Mouse (Mus musculus): ENCODE results near the gene Prkn. TPM values are rescaled to one million over a fixed set of nuclear protein-coding genes. Genes with fewer than 3 reads are reported as not detected.

Gene Prkn
- polyA plus RNA-seq, 1 experiment: 1.3 TPM

- TF ChIP-seq GATA1 (IDR thresholded peaks at IDR 0.05; ENCODE audit: low read length): no peak
Measured at GRCm38 (mm10) chr17:12044222-12044621, 1204.0 kb downstream of the Prkn start.

DNA sequence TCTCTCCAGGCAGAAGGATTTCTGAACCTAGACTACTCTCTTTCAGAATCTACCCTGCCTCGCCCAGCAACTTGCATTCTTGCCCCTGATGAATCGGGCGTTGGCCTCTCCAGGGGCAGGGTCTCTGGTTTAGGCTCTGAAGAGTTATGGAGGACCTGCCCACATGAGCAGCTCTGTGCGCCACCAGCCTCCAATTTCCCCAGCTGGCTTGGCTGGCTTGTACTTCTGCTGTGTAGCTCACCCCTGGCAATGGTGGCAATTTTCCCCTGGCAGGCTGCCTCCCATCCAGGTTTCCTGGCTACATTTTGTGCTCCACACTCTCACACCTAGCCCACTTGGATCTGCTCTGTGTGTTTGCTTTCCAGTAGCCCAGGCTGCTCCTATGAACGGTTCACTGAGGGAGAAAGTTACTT, 1205.7 kb downstream of the Prkn start:
- no peak for TF ChIP-seq GATA1 (IDR thresholded peaks at IDR 0.05; ENCODE audit: low read length)

GRCm38 (mm10) chr17:12047032-12047431, 1206.8 kb downstream of the Prkn start:
- no peak for TF ChIP-seq GATA1 (IDR thresholded peaks at IDR 0.05; ENCODE audit: low read length)

- no peak for TF ChIP-seq GATA1 (IDR thresholded peaks at IDR 0.05; ENCODE audit: low read length)
Measured at GRCm38 (mm10) chr17:12047523-12047922, 1207.3 kb downstream of the Prkn start.

GRCm38 (mm10) chr17:12048695-12049490, 1208.7 kb downstream of the Prkn start:
- TF ChIP-seq GATA1 (IDR thresholded peaks at IDR 0.05; ENCODE audit: low read length): no peak

- no peak for TF ChIP-seq GATA1 (IDR thresholded peaks at IDR 0.05; ENCODE audit: low read length)
Measured at GRCm38 (mm10) chr17:12050261-12050660, 1210.1 kb downstream of the Prkn start.

DNA sequence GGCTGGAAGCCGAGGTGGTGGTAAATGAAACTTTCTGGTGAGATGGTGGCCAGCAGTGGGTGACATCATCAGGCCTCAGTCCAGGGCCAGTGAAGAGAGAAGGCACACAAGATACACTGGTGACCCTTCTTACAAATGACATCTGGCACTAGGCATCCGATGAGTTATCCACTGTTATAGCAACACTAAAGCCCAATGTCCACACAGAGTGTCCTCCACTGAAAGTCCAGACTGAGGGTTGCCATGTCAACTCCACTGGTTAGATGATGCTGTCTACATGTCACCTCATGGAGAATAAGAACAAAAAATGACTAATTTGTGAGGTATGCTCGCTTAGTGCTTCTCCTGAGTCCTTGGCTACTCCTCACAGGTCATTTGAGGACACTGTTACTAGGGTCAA, 1210.8 kb downstream of the Prkn start:
- TF ChIP-seq GATA1 (IDR thresholded peaks at IDR 0.05; ENCODE audit: low read length): no peak

GRCm38 (mm10) chr17:12052651-12053050, 1212.5 kb downstream of the Prkn start:
- no peak for TF ChIP-seq GATA1 (IDR thresholded peaks at IDR 0.05; ENCODE audit: low read length)

GRCm38 (mm10) chr17:12059041-12059440, 1218.9 kb downstream of the Prkn start:
- no peak for TF ChIP-seq GATA1 (IDR thresholded peaks at IDR 0.05; ENCODE audit: low read length)

DNA sequence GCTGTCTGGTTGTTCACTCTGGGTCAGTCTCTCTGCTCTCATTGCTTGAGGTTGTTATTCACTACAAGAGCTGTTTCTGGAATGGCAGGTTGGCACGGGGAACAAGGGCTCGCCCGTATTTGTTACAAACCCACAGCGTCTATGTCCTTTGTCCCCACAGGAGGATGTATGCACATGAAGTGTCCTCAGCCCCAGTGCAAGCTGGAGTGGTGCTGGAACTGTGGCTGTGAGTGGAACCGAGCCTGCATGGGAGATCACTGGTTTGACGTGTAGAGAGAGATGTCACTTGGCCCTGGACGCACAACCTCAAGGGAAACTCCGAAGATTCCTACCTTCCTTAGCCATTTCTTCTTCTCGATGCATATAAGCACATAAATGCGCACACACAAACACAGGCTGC, 1221.2 kb downstream of the Prkn start:
- no peak for TF ChIP-seq GATA1 (IDR thresholded peaks at IDR 0.05; ENCODE audit: low read length)

DNA sequence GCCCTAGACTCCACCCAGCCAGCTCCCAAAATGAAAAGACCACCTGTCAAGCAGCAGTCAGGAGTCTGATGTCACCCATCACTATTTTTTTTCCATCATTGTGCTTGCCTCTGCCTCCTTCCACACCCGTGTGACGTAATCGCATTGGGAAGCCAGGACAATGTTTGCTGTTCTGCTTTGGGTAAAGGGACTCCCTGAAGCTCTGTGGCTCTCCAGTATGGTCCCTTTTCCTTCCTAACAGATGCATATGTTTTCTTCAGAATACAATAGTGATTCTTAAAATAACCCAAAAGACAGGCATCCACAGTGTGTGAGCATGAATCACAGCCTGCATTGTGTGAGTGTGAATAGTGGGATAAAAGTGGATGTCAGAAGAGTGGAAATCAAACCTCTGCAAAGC, 1222.7 kb downstream of the Prkn start:
- no peak for TF ChIP-seq GATA1 (IDR thresholded peaks at IDR 0.05; ENCODE audit: low read length)

GRCm38 (mm10) chr17:12063533-12063932, 1223.3 kb downstream of the Prkn start:
- no peak for TF ChIP-seq GATA1 (IDR thresholded peaks at IDR 0.05; ENCODE audit: low read length)

- no peak for TF ChIP-seq GATA1 (IDR thresholded peaks at IDR 0.05; ENCODE audit: low read length)
Measured at GRCm38 (mm10) chr17:12066054-12066453, 1225.9 kb downstream of the Prkn start.

- no peak for TF ChIP-seq GATA1 (IDR thresholded peaks at IDR 0.05; ENCODE audit: low read length)
Measured at GRCm38 (mm10) chr17:12076816-12077215, 1236.6 kb downstream of the Prkn start.

- TF ChIP-seq GATA1 (IDR thresholded peaks at IDR 0.05; ENCODE audit: low read length): no peak
Measured at GRCm38 (mm10) chr17:12080656-12081495, 1240.7 kb downstream of the Prkn start.

GRCm38 (mm10) chr17:12082201-12082600, 1242.0 kb downstream of the Prkn start:
- TF ChIP-seq GATA1 (IDR thresholded peaks at IDR 0.05; ENCODE audit: low read length): no peak
